Mouse (Mus musculus) thymus, adult 2 months (tissue): ENCODE results near the gene Gas6.

ENCODE experiments used
- CTCF ChIP-seq: fragments of 200-500 bp; IDR thresholded peaks from 2 replicates; pipeline ENCODE4 v1.5.1; 2012; ENCODE audit warnings: mild to moderate bottlenecking, control low read depth, low read length, moderate library complexity, borderline replicate concordance; ENCODE audit not compliant: control insufficient read depth, poor library complexity, insufficient read depth; ENCODE audit errors: extremely low read depth
- POLR2A ChIP-seq: fragments of 200-500 bp; IDR thresholded peaks from 2 replicates; pipeline ENCODE4 v1.6.1; 2012; ENCODE audit warnings: mild to moderate bottlenecking, low read length, control low read depth, moderate library complexity; ENCODE audit not compliant: control insufficient read depth, poor library complexity, insufficient read depth; ENCODE audit errors: extremely low read depth

- no peak for TF ChIP-seq CTCF
- TF ChIP-seq POLR2A: no peak
Measured at GRCm38 (mm10) chr8:13492198-13492995, 1.9 kb downstream of the Gas6 start.
